Mouse (Mus musculus): ENCODE data around the gene 1700008O03Rik.

The 1700008O03Rik gene

GRCm38 (mm10) chr7:44385720-44386119, at the start of gene 1700008O03Rik:
1700008O03Rik (minus strand) TSS chr7:44385820.
- DNase-seq: no peak

GRCm38 (mm10) chr7:44434089-44434488, 48.5 kb upstream of the 1700008O03Rik start:
- DNase-seq: no peak

GRCm38 (mm10) chr7:44433371-44433770, 47.8 kb upstream of the 1700008O03Rik start:
- DNase-seq: no peak

- DNase-seq: no peak
These were observed 46.9 kb upstream of the 1700008O03Rik start for GRCm38 (mm10) chr7:44432550-44432949.

GRCm38 (mm10) chr7:44429534-44430488, 44.2 kb upstream of the 1700008O03Rik start:
- no peak for DNase-seq

GRCm38 (mm10) chr7:44428968-44429521, 43.4 kb upstream of the 1700008O03Rik start, which contains the start of gene Lrrc4b:
Lrrc4b (plus strand) TSS chr7:44429018.
- no peak for DNase-seq

- no peak for DNase-seq
These were observed 42.7 kb upstream of the 1700008O03Rik start for GRCm38 (mm10) chr7:44428171-44428950.

- no peak for DNase-seq
These were observed 42.0 kb upstream of the 1700008O03Rik start for GRCm38 (mm10) chr7:44427666-44428065.

- DNase-seq: no peak
These were observed 27.7 kb upstream of the 1700008O03Rik start for GRCm38 (mm10) chr7:44413307-44413706.

GRCm38 (mm10) chr7:44411144-44411543, 25.5 kb upstream of the 1700008O03Rik start:
- no peak for DNase-seq

GRCm38 (mm10) chr7:44406015-44406355, 20.4 kb upstream of the 1700008O03Rik start:
- DNase-seq: no peak

- peak; percentile 83 for DNase-seq
These were observed 19.9 kb upstream of the 1700008O03Rik start for GRCm38 (mm10) chr7:44405346-44406014.

- DNase-seq: no peak
These were observed 16.1 kb upstream of the 1700008O03Rik start for GRCm38 (mm10) chr7:44401673-44402072.

GRCm38 (mm10) chr7:44398570-44398969, 12.9 kb upstream of the 1700008O03Rik start:
- peak; percentile 69 for DNase-seq

GRCm38 (mm10) chr7:44393284-44393683, 7.7 kb upstream of the 1700008O03Rik start:
- DNase-seq: no peak

- no peak for DNase-seq
These were observed 6.7 kb upstream of the 1700008O03Rik start for GRCm38 (mm10) chr7:44392341-44392740.

- no peak for DNase-seq
These were observed 6.2 kb upstream of the 1700008O03Rik start for GRCm38 (mm10) chr7:44391831-44392230.

GRCm38 (mm10) chr7:44384716-44385059, 932 bp downstream of the 1700008O03Rik start:
- no peak for DNase-seq

- peak; percentile 52 for DNase-seq
These were observed 1.5 kb downstream of the 1700008O03Rik start, which contains the start of gene Syt3 for GRCm38 (mm10) chr7:44383980-44384715. Syt3 (plus strand) TSS chr7:44384102.

GRCm38 (mm10) chr7:44382541-44382940, 3.1 kb downstream of the 1700008O03Rik start:
- peak; percentile 47 for DNase-seq

- no peak for DNase-seq
These were observed 7.3 kb downstream of the 1700008O03Rik start for GRCm38 (mm10) chr7:44378290-44378689.

- no peak for DNase-seq
These were observed 9.8 kb downstream of the 1700008O03Rik start for GRCm38 (mm10) chr7:44375793-44376192.

Measured in thymus, postnatal 25 days (tissue).